Mouse (Mus musculus) midbrain, embryonic 13.5 days (tissue): Measurements from ENCODE around the gene Letm1. TPM values are rescaled to one million over a fixed set of nuclear protein-coding genes. Genes with fewer than 3 reads are reported as not detected.

ENCODE experiments used
- ATAC-seq: fragments of 200-750 bp; cut with Nextera tagmentation; 2 replicates; pipeline ENCODE4 v1.8.0; 2017; ENCODE audit warnings: mild to moderate bottlenecking, moderate TSS enrichment, moderate library complexity
- H3K27ac ChIP-seq: fragments of 300-500 bp; sonication (generic); 2 replicates; pipeline ENCODE4 v1.5.1; 2015; ENCODE audit warnings: inconsistent platforms, mild to moderate bottlenecking, moderate library complexity
- H3K27me3 ChIP-seq: fragments of 300-500 bp; sonication (generic); 2 replicates; pipeline ENCODE4 v1.6.1; 2015; ENCODE audit warnings: mild to moderate bottlenecking, inconsistent platforms
- H3K36me3 ChIP-seq: fragments of 300-500 bp; sonication (generic); 2 replicates; pipeline ENCODE4 v1.6.1; 2015; ENCODE audit warnings: mild to moderate bottlenecking, inconsistent platforms
- H3K4me1 ChIP-seq: fragments of 300-500 bp; sonication (generic); replicated peaks from 2 replicates; pipeline ENCODE4 v1.6.1; 2015; ENCODE audit warnings: inconsistent platforms
- H3K4me2 ChIP-seq: fragments of 300-500 bp; sonication (generic); replicated peaks from 2 replicates; pipeline ENCODE4 v1.6.1; 2015; ENCODE audit warnings: moderate library complexity, mild to moderate bottlenecking, inconsistent platforms
- H3K4me3 ChIP-seq: fragments of 300-500 bp; sonication (generic); replicated peaks from 2 replicates; pipeline ENCODE4 v1.5.1; 2015; ENCODE audit warnings: mild to moderate bottlenecking, inconsistent platforms
- H3K9ac ChIP-seq: fragments of 300-500 bp; sonication (generic); replicated peaks from 2 replicates; pipeline ENCODE4 v1.6.1; 2015; ENCODE audit warnings: mild to moderate bottlenecking, inconsistent platforms
- H3K9me3 ChIP-seq: fragments of 300-500 bp; sonication (generic); 2 replicates; pipeline ENCODE4 v1.6.1; 2016; ENCODE audit warnings: mild to moderate bottlenecking, inconsistent platforms
- WGBS: fragments of 180-500 bp; shearing (Covaris S2); methylation state at CpG from one replicate; pipeline ENCODE4 v1.1.7; 2015; 5-methylcytosine and 5-hydroxymethylcytosine counted together
- polyA plus RNA-seq: library from polyadenylated mRNA; unstranded; fragments of >200 nt; fragmentation: Nextera tagmentation; extraction: Ambion mirVana; gene quantifications from 2 replicates; pipeline ENCODE4 v1.2.1, GENCODE M21; 2015

Letm1 gene
- polyA plus RNA-seq, 1 experiment from 2014 or later = 58.7 TPM

DNA sequence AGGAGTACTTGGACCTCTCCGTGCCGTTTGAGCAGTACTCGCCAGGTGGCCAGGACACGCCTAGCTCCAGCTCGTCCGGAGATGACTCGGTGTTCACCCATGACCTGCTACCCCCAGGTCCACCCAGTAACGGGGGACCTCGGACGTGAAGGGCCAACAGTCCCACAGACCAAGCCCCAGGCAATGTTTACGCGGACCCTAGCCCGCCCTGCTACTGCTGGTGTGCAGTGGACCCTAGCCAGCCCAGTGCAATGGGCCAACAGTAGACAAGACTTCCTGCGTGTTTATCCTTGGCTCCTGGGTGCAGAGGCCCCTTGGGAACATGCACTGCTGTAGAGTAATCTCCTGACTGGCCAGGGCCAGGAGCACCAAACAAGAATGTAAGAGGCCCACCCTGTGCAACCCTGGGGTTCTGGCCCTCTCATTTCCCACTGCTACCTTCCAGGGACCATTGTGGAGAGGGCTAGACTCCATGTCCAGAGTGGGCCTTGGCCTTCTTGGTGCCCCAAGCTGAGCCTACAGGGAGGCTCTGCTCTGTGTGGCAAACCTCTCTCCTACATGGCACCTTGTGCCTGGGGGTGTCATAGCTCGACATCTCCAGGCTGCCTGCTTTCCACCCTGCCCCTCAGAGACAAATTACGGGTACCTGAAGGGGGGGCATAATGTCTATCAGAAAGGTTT, 47.1 kb downstream of the Letm1 start:
- Histone ChIP-seq H3K9me3 (no peaks in the 10 kb centered on the region), H3K9ac (no peak overlapping the region), H3K27ac (no peak overlapping the region), H3K4me2 (no peak overlapping the region), H3K36me3 (peaks cover 57% of the 10 kb centered on the region), H3K4me1 (no peaks in the 10 kb centered on the region), H3K4me3 (no peak overlapping the region), H3K27me3 (0 out of 2 replicates have a peak, but pooled peaks cover 2% of the 10 kb centered on the region)
- WGBS = 89% methylated on average over 16 of the region's 16 CpGs
- ATAC-seq = no peak

DNA sequence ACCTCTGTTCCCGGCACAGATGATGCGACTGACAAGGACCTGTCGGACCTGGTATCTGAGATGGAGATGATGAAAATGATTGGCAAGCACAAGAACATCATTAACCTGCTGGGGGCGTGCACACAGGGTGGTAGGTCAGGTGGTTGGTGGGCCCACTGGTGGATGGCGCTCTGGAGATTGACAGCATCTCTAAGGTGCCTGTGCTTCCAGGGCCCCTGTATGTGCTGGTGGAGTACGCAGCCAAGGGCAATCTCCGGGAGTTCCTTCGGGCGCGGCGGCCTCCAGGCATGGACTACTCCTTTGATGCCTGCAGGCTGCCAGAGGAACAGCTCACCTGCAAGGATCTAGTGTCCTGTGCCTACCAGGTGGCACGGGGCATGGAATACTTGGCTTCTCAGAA, 48.8 kb downstream of the Letm1 start:
- Histone ChIP-seq H3K4me2 (no peak overlapping the region), H3K27me3 (0 out of 2 replicates have a peak, but pooled peaks cover 7% of the 10 kb centered on the region), H3K4me1 (peaks cover 2% of the 10 kb centered on the region; the same call in 1 of the 2 replicates), H3K4me3 (no peak overlapping the region), H3K36me3 (peaks cover 63% of the 10 kb centered on the region), H3K9ac (no peak overlapping the region), H3K27ac (no peak overlapping the region), H3K9me3 (no peaks in the 10 kb centered on the region)
- ATAC-seq = no peak
- WGBS = 93% methylated on average over 12 of the region's 12 CpGs

DNA sequence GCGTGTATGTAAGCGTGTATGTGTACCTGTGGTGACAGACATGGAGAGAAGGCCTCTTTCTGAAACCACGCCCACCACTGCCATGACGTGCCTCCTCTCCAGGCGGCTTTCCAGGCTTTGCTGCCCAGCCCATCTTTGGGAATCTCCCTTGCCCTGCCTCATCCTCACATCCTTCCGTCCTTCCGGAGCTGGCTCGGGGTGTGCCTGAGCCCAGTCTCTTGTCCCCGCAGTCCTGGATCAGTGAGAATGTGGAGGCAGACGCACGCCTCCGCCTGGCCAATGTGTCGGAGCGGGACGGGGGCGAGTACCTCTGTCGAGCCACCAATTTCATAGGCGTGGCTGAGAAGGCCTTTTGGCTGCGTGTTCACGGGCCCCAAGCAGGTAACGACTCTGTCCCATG, 51.6 kb downstream of the Letm1 start:
- Histone ChIP-seq H3K9me3 (no peaks in the 10 kb centered on the region), H3K36me3 (peaks cover 69% of the 10 kb centered on the region), H3K4me3 (no peak overlapping the region), H3K9ac (no peak overlapping the region), H3K4me2 (no peak overlapping the region), H3K27ac (no peak overlapping the region), H3K4me1 (peaks cover 14% of the 10 kb centered on the region), H3K27me3 (peaks cover 30% of the 10 kb centered on the region)
- no peak for ATAC-seq
- 63% methylated on average over 21 of the region's 21 CpGs for WGBS

DNA sequence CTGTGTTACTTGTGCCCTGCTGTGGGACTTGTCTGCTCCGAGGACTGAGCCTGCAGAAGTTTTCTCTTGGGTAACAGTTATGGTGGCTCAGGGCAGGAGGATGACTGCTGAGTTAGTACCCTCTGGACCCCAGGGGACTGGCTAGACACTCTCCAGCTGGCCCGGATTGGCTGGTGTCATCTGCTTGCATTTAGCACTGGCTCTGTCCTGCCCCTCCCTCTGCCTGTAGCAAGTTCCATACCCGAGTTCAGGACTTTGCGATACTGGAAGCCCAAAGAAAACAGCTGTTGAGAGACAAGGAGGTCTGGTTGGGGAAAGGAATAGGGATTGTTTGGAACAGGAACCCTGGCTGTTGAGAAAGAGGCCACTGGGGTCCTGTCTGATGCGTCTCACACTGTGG, 52.1 kb downstream of the Letm1 start:
- Histone ChIP-seq H3K4me3 (no peak overlapping the region), H3K4me2 (no peak overlapping the region), H3K27ac (0 out of 2 replicates have a peak overlapping the region, but pooled peaks have one; percentile 9), H3K36me3 (peaks cover 65% of the 10 kb centered on the region), H3K4me1 (peaks cover 20% of the 10 kb centered on the region), H3K9ac (no peak overlapping the region), H3K27me3 (peaks cover 35% of the 10 kb centered on the region), H3K9me3 (no peaks in the 10 kb centered on the region)
- no peak for ATAC-seq
- 62% methylated on average over 5 of the region's 5 CpGs for WGBS

DNA sequence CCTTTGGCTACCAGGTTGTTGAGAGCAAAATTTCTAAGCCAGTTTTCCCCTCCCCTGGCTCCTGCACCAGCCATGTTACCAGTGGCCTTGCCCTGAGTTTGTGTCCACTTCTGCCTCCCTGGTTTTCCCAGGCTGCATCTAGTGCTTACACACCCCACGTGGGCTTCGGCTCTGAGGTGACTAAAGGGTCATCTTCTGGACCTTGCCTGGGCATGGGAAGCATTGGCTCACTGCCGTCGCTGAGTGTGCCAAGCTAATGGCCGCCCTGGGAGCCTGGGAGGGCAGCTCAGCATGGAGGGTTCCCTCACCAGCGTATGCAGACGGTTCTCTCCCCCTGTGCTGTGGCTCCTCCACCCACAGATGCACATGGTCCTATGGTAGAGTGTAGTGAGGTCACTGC, 53.8 kb downstream of the Letm1 start:
- 84% methylated on average over 7 of the region's 7 CpGs for WGBS
- Histone ChIP-seq H3K9me3 (no peaks in the 10 kb centered on the region), H3K4me2 (peak overlapping the region; percentile 97; the same call in 1 of the 2 replicates), H3K4me1 (peaks cover 36% of the 10 kb centered on the region), H3K4me3 (no peak overlapping the region), H3K36me3 (peaks cover 51% of the 10 kb centered on the region), H3K9ac (0 out of 2 replicates have a peak overlapping the region, but pooled peaks have one; percentile 23), H3K27ac (no peak overlapping the region), H3K27me3 (peaks cover 52% of the 10 kb centered on the region)
- ATAC-seq = no peak

DNA sequence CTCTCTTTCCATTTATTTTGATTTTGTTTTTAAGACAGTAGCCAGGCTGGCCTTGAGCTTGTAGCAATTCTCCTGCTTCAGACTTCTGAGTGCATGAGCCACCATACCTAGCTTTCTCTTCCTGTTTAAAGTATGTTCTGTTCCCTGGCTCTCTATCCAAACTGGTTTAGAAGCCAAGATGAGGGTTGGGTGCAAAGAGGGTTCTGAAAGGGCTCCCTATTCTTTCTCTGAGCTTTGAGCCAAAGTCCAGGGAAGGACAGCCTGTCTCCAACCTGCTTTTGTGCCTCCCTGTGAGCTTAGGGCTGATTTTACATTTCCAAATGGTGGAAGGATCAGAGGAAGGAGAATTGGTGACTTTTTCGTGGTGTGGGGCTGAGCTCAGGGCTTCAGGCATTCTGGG, 55.7 kb downstream of the Letm1 start:
- ATAC-seq = no peak
- Histone ChIP-seq H3K9ac (peak overlapping the region; percentile 16), H3K4me1 (peaks cover 56% of the 10 kb centered on the region), H3K27me3 (peaks cover 55% of the 10 kb centered on the region), H3K27ac (no peak overlapping the region), H3K9me3 (no peaks in the 10 kb centered on the region), H3K36me3 (peaks cover 33% of the 10 kb centered on the region), H3K4me3 (0 out of 2 replicates have a peak overlapping the region, but pooled peaks have one; percentile 72), H3K4me2 (peak overlapping the region; percentile 97)
- 71% methylated on average over 1 of the region's 1 CpGs for WGBS

DNA sequence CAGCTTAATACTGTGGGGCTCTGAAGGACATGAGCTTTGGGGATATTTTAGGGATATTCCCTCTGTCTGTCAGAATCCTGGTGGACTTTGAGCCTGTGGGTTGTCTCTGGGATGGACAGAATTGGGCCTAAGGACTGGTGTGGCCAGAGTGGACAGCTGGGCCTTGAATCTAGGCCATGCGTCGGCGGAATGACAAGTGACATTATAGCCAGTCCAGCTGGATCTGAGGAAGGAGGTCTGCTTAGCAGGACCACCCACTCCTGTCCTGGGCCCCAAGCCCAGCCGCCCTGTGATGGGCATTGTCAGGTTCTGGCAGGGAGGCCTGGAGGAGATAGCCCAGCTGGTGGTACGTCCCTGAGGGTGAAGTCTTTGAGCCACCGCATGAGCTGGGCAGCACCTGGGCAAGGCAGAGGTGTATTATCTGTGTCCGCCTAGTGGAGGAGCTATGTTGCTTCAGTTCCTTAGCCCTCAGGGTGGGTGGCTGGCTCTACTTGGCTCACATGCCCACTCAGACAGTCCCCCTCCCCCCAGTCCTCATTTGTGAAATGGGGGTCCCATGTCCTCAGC, 56.5 kb downstream of the Letm1 start:
- Histone ChIP-seq H3K4me3 (peak overlapping the region; percentile 72), H3K4me2 (peak overlapping the region; percentile 97), H3K9ac (peak overlapping the region; percentile 16; the same call in 1 of the 2 replicates)

DNA sequence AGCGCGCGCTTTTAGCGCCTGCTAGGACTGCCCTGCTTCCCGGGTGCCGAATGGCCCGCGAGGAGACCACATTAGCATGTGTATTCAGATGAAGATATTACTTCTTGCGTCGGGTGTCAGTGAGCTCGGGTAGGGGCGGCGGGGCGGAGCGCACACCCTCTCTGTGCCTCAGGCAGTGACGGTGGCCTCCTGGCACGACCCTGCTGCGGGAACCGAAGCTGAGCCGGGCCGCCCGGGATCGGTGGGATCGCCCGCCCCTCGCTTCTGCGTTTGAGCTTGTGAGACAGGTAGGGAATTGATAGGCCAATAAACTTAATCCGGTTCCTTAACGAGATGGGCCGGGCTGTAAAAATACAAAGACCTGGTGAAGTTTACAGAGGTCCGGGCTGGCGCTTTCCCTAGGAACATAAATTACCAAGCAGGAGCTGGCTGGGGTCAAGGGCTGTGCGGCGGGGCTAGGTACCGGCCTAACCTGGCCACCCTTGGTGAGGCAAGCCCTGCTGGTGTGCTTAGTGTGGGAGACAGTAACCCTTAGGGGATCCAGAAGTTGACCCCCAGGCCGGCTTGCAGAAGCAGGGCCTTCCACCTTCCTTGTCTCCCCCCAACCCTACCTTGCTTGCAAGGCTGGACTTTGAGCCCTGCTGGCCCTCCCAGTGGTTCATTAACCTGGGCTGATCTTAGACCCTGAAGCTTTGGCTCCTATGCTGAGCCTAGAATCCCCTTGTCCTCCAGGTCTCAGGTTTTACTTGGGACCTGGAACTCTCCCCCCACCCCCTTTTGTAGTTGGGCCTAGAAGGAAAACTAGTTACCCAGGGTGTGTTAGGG, 58.8 kb downstream of the Letm1 start:
- peak overlapping the region; percentile 72 for H3K4me3 ChIP-seq
- peak; percentile 68 for ATAC-seq
- peaks cover 68% of the 10 kb centered on the region for H3K4me1 ChIP-seq
- peak overlapping the region; percentile 97 for H3K4me2 ChIP-seq
- peaks cover 6% of the 10 kb centered on the region for H3K36me3 ChIP-seq
- no peaks in the 10 kb centered on the region for H3K9me3 ChIP-seq
- peak overlapping the region; percentile 84 for H3K27ac ChIP-seq
- H3K27me3 ChIP-seq = peaks cover 74% of the 10 kb centered on the region
- peak overlapping the region; percentile 84 for H3K9ac ChIP-seq
- 3% methylated on average over 36 of the region's 36 CpGs for WGBS

More for the DNA sequence above, 56.5 kb downstream of the Letm1 start:
- Histone ChIP-seq H3K27me3 (peaks cover 60% of the 10 kb centered on the region), H3K4me1 (peaks cover 63% of the 10 kb centered on the region), H3K9me3 (no peaks in the 10 kb centered on the region), H3K27ac (no peak overlapping the region), H3K36me3 (peaks cover 25% of the 10 kb centered on the region)
- no peak for ATAC-seq
- WGBS = 80% methylated on average over 7 of the region's 7 CpGs

DNA sequence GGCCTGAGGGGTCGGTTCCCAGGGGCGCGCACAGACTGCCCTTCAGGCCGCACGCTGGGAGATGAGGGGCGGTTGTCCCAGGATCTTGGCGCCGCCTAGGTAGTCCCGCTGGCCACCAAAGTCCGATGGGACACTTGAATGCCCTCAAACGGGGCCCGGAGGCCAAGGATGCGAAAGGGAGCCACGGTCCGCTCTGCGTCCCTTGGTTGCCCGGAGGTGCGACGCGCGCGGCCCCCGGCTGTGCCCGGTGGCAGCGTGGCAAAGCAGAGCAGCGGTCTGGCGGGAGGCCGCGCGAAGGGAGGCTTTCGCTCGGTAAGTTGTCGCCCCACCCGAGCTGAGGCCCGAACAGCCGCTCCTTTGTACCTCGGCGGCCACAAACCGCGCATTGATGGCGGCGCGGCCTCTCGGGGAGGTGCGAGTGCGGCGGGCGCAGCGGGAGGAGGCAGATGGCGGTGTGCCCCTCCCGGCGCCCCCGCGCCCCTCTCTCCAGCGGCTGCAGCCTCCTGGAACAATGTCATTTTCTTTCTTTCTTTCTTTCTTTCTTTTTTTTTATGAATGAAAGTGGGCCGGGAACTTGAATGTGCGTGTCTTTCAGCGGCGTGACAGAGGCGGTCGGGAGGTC, 59.5 kb downstream of the Letm1 start:
- Histone ChIP-seq H3K9me3 (no peaks in the 10 kb centered on the region), H3K36me3 (peaks cover 2% of the 10 kb centered on the region; the same call in 1 of the 2 replicates), H3K4me2 (peak overlapping the region; percentile 97), H3K27me3 (peaks cover 79% of the 10 kb centered on the region), H3K4me1 (peaks cover 68% of the 10 kb centered on the region), H3K9ac (peak overlapping the region; percentile 84), H3K27ac (peak overlapping the region; percentile 84), H3K4me3 (peak overlapping the region; percentile 72)
- WGBS = under 1% methylated on average over 61 of the region's 61 CpGs
- peak; percentile 38 for ATAC-seq

DNA sequence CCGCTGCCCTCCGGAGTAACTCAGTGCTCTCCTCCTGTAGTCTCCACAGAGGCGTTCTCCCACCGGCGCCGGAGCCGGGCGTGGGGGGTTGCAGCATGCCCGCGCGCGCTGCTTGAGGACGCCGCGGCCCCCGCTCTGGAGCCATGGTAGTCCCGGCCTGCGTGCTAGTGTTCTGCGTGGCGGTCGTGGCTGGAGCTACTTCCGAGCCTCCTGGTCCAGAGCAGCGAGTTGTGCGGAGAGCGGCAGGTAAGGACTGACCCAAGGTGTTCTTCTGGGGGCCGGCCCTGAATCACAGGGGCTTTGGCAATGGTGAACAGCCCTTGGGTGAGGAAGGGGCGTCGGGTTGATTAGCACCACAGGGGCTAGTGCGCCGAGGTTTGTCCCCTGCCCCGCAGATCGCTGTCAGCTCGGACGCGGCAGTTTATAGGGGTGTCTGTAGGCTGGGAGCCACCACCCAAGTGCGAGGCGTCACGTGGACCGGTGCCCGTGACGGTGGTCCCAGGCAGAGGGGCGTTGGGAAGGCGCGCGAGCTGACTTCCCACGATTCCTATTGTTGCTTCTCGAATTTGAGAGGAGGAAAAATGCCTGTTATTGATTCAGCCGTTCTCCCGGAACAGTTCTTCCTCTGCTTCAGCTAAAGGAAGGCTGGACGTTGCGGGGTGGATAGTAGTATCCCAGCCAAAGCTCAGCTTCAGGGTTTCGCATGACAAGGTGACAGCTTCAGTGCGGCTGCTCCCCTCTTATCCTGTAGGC, 60.2 kb downstream of the Letm1 start:
- peaks cover 75% of the 10 kb centered on the region for H3K27me3 ChIP-seq
- peak overlapping the region; percentile 72 for H3K4me3 ChIP-seq
- H3K4me2 ChIP-seq = peak overlapping the region; percentile 97
- peak overlapping the region; percentile 84 for H3K9ac ChIP-seq
- under 1% methylated on average over 53 of the region's 53 CpGs for WGBS
- H3K4me1 ChIP-seq = peaks cover 63% of the 10 kb centered on the region
- ATAC-seq = peak; percentile 34
- H3K36me3 ChIP-seq = peaks cover 1% of the 10 kb centered on the region; the same call in 1 of the 2 replicates
- H3K27ac ChIP-seq = peak overlapping the region; percentile 84
- H3K9me3 ChIP-seq = no peaks in the 10 kb centered on the region
